Mouse (Mus musculus) MEL-GATA-1-ER (cell line): ENCODE data around the gene Arhgap17.
A peak's percentile ranks its signal among the peaks of the same experiment; 100 is the strongest.

ENCODE experiments used
- DNase-seq: peaks from one replicate; pipeline ENCODE4 v3.0.0-alpha.2; 2012; ENCODE audit warnings: low read depth; ENCODE audit errors: extremely low read depth

Arhgap17 gene

DNA sequence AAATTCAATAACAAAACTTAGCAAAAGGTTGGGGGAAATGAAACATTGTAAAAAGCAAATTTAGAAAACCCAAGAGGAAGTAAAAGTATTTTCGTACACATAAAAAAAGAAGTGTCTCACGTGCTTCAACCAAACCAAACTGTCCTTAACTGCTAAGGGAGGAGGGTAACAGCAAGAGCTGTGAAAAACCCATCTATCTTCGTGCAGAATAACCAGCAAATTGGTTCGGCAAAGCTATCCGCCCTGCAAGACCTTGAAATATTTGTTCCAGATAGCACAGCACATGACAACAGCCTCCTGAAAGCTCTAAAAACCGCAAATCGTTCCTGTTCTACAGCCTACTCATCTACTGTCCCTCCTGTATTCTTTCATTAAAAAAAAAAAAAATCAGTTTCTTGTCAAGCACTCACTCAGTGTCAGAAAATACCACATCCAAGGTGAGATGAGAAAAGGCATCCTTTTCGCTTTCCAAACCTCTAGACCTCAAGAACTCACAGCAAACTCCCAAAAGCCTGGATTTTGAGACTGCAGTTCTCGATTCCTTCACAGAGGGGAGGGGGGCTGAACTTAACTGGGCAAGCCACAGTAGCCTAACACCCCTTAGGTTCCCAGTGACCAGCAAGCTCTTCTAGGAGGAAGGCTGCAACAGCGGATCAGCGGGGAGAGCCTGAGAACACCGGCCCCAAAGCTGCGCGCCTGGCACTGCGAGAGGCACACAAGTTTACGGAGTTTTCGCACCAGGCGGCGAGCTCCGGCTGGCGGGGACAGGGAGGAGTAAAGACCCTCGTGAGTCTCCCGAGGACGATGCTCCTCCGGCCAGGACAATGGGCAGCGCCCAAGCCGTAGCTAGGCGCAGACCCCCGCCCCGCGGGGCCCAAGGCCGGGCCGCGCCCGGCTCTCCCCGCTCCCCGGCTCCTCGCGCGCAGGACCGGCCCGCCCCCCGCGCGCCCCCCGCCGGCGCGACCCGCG, 653 bp downstream of the Arhgap17 start:
- DNase-seq, result peak; percentile 28

DNA sequence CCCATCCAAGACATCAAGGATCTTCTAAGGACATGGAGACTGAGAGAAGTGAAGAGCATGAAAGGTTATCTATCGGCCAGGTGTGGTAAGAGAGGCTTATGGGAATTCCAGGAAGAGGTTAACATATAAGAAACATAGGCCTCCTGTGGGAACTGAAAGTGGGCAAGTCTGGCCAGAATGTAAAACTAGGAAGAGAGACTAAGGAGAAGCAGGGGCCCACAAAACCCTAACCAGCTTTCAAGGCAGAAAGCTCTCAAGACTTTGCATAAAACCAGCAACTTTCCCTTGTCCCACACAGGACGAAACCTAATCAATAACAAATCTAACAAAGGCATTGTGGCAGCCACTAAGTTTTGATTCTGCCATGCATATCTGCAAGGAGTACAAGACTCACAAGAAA, 1.5 kb downstream of the Arhgap17 start:
- DNase-seq, result no peak

DNA sequence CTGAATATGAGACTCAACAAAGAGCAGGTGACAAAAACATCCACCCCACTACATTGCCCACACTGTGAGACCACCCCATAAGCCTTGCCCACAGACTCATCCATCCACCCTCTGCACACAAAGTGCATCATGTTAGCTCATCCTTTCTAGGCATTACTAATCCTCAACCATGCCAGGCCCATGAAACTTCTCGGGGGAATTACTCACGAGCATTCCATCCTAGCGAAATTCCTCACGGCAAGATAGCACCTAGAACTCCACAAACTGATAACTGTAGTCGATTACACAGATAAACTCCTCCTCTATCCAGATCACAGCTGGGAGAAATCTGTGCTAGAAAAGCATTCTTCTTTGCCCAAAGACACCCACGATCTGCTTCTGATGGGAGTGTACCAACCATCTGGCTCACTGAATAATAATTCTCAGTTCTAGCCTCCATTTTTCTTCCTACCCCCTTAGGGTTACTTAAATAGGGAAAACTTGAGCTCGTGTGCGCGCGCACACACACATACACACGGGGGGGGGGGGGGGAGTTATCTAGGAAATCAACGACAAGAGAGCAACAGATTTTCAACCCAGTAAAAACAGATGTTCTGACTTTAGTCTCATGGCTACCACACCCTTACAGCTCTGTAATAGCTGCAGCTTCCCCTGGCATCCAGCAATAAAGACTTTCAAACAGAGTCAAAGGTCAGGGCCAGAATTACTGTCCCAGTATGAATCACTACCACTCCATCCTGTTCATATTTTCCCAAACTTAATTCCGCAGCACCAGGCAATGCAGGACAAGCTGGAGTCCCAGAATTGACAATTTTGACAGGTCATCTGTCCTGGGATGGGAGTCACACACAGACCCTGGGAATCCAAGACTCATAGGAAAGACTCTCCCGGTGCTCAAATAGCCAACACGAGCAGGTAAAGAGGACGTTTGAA, 2.2 kb downstream of the Arhgap17 start:
- no peak for DNase-seq

GRCm38 (mm10) chr7:123366806-123367205, 2.9 kb downstream of the Arhgap17 start:
- DNase-seq, result no peak

GRCm38 (mm10) chr7:123365876-123366741, 3.6 kb downstream of the Arhgap17 start:
- peak; percentile 93 for DNase-seq

DNA sequence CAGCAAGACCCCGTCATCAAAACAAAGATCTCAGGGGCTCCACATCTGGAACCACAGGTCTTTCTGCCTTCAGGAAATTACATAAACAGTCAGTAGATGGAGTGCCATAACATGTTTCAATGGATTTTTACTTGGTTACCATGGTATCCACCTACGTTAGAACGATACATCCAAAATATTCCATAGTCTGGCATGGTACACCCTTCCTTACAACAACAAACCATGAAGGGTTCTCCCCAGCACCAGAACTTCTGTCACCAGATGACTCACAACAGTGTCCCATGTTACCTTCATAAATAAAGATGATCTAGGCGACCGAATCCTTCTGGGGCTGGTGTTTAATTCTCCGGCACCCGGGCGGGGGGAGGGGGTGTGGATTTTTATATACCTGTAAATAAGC, 5.7 kb downstream of the Arhgap17 start:
- DNase-seq, result no peak

- DNase-seq, result no peak
Observed at GRCm38 (mm10) chr7:123362806-123363205, 6.9 kb downstream of the Arhgap17 start.

DNA sequence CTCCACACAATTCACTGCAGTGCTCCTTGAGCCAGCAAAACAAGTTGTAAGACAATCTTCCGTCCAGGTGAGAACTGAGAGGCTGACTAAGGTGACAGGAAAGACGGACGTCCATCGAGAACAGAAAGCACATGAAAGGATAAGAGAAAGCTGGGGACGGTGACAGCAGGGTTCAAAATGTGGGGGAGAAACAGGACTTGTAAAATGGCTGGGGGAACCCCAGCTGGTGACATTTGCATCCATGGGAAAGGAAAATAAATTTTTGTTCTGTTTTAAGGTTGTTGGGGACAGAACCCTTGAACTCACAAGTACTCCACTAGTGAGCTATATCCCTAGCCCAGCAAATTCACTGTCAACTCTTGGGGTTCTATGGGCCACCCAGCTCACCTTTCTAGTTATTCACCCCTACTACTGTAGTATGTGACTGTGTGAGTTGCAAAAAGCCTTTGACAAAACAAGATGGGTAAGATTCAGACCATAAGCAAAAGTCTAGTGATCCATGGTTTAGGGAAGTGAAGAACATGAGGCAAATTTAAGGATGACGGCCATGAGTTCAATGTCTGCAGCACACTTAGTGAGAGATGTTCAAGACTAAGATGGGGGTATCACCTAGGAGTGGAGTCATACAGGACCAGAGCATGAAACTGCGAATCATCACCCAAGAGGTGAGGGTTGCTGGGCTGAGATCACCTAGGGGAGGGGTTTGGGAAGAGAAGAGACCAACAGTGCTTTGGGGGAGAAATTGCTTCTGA, 8.3 kb downstream of the Arhgap17 start:
- no peak for DNase-seq

DNA sequence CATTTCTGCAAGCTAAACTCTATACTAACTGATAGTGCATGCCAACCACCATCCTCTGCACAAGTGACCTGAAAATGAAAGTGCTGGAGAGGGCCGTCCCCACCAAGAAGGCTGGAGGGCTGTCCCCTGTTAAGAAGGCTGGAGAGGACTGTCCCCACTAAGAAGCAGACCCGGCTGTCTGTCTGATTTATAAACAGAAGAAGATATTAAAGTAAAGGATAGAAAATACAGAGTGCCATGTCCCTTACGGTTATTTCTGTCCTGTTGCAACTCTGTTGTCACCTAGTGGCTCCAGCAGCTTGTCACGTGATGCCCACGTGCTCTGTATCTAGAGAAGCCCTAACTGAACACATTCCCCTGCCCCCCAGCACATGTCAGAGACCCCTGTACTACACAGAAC, 9.5 kb downstream of the Arhgap17 start:
- DNase-seq, result no peak

- DNase-seq, result no peak
Observed at GRCm38 (mm10) chr7:123359101-123359500, 10.6 kb downstream of the Arhgap17 start.

- DNase-seq, result no peak
Observed at GRCm38 (mm10) chr7:123356158-123356557, 13.6 kb downstream of the Arhgap17 start.

DNA sequence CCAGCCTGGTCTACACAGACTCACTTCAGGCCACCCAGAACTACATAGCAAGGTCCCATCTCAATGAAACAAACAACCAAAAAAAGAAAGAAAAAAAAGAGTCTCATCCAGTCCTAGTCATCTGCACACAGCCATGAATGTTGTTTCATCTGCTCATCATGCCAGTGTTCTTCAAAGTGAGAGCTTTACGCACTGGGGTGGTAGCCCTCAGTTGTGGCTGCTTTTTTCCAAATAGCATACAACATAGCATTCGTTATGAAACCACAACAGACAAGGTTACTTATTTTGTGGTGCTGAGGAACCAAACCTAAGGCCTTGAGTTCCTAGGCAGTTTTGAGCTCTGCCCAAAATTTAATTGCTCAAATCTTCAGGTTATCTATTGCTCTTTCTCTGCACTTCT, 14.9 kb downstream of the Arhgap17 start:
- DNase-seq, result no peak

DNA sequence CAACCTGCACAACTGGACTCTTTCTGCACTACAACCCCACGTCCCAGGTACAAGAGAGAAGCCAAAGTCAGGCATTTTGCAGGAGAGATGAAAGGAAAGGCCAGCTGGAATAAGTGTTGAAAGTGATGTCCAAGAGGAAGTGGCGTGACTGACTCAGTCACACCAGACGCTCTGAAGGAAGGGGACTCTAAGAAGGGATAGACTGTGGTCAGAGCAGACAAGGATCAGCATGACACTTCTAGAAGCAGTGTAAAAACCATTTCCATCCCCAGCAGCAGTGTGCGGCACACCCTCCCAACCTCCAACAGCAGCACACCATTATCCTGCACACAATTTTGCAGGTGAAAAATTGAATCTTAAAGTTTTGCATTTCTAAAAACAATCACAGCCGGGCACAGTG, 15.3 kb downstream of the Arhgap17 start:
- no peak for DNase-seq

DNA sequence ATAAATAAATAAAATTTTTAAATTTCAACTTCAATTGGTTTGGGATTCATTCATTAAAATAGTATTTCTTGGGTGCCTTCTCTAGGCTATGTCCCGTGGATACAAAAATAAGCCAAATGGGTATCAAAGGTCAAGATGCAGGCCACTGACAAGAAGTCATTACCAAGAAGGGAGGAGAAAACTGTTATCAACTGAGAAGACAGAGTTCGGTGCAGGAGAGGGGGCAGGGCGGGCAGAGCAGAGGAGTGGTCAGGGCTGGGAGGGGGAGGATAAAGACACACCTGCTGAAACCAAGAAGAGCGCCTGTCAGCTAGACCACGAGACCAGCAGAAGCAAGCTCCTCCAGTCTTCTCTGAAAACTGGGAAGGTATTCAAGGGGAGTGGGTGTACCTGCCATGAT, 15.8 kb downstream of the Arhgap17 start:
- DNase-seq, result no peak

- no peak for DNase-seq
Observed at GRCm38 (mm10) chr7:123353081-123353480, 16.6 kb downstream of the Arhgap17 start.

DNA sequence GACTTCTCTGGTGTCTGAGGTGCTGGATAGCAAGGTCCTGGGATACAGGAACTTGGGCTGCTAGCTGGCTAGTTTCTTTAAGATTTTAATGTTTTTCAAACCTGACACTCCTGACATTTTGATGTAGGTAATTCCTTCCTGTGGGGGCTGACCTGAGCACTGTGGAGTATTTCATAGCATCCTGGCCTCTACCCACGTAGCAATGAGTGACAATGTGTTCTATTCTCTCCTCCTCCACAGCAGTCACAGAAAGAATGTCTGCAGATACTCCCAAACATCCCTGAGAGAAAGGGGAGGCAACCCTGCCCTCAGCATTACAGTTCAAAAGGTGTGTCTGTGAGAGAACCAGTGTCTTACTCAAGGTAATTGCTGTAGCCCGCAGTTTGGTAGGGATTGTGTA, 19.5 kb downstream of the Arhgap17 start:
- no peak for DNase-seq

- no peak for DNase-seq
Observed at GRCm38 (mm10) chr7:123349813-123350212, 19.9 kb downstream of the Arhgap17 start.

DNA sequence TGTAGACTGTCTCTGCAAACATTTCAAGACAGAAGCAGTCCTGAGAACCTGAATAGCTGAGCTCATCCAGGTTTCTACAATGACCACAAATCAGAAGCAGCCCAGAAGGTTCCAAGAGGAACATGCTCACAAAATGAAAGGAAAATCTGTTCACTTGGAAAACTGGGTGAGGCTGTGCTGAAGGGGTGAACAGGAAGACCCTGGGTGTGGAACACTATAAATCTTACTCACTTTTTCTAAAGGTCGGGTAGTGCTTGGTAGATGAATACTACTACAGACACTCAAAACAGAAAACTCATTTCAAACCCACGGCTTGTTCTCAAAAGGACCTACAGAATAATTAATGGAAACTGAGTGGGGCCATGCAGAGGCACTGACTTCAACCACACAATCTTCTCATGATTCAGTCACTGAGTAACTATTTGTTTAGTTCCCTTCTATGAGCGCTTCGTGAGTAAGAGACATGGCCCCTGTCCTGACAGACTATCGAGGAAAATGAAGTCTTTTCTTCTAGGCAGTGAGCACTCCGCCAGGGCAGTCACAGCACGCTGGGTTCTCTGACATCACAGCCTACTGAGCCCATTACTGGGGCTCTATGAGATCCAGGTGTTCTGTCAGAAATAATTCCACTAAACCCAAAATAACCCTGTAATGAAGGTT, 23.0 kb downstream of the Arhgap17 start:
- DNase-seq, result no peak

GRCm38 (mm10) chr7:123345041-123345544, 24.6 kb downstream of the Arhgap17 start:
- no peak for DNase-seq
